Mouse (Mus musculus) urinary bladder, postnatal 36 days (tissue): ENCODE measurements at regions not wholly inside any gene's neighbourhood (a gene's known extent, or its start where the extent isn't known, plus 50 kb on each side); places are given as distances from the start of the nearest gene placed in this dataset.
A peak's percentile ranks its signal among the peaks of the same experiment; 100 is the strongest.

ENCODE experiments used
- DNase-seq, 2 experiments: peaks; one replicate each; pipeline ENCODE4 v3.0.0; 2022; ENCODE audit warnings: low spot score in 2 of 2, mixed read lengths in 1 of 2

DNA sequence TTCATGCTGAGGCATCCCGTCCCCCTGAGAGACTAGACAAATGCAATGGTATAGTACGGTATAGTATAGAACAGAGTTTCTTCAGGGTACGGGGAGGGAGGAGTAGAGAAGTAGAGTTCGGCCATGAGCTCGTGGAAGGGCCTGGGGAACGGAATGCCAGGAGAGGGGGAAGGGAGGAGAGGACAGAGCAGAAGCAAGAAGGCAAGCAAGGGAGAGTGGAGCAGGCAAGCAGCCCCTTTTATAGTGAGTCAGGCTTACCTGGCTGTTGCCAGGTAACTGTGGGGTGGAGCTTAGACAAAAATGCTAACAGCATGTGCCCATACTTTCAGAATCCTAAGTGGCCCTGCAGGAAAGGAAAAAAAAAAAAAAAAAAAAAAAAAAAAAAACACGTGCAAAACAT, 174.7 kb upstream of the Dapk1 start:
- no peak for DNase-seq

DNA sequence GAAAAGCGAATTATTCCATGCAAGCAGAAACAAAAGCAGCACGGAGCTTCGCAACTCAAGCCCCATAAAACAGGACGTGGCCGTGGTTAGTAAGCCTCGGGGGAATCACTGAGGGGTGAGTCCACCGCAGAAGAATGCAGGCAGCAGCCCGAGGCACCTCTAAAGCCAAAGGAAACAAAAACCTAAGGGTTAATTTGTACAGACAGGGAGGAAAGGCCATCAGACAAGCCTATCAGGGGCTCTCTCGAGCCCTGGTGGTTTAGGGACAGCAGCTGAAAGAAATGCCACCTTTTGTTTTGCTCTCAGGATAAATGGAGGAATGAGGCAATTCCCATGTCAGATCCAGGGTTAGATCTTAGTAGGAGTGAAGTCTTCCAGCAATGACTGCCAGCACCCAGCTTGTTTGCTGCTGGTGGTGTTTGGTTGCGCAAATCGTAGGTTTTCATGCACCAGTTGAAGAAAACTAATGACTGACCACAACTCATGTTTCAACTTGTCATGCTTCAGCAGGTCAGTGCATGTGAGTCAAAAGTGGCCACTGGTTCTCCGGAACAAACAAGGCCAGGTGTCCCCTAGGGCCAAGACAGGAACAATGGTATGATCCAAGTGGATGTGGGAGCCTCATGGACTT, 173.9 kb upstream of the Dapk1 start:
- DNase-seq: peak; percentile 49 to 68

DNA sequence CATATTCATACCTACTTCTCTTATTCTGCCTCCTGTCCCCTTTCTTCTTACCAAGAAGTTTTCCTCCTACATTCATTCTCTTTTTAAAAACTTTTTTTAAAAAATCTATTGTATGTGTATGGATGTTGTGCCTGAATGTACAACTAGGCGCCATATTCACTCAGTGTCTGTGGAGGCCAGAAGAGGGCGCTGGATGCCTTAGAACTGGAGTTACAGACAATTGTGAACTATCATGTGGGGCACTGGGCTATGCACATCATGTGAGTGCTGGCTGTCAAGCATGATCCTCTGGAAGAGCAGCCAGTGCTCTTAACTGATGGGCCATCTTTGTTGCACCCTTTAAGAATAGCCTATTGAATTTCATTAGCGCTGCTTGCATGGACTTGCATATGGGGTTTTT, 172.6 kb upstream of the Dapk1 start:
- DNase-seq: no peak

DNA sequence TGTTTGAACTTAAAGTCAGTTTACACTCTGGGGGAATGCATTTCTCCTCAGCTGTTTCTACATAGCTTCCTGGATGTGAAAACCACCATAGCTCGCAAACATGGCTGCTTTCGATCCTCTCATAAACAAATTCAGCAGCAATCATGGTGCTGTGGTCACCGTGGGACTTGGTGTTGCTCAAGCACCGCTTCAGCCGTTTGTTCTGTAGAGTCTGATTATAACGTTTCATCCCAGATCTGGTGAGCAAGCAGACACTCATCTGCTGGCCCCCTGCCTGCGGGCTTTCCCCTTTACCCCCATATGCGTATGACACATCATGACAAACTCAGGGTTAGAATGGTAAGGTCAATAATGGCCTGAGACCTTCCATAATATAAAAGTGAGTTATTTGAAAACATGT, 170.3 kb upstream of the Dapk1 start:
- DNase-seq: no peak

DNA sequence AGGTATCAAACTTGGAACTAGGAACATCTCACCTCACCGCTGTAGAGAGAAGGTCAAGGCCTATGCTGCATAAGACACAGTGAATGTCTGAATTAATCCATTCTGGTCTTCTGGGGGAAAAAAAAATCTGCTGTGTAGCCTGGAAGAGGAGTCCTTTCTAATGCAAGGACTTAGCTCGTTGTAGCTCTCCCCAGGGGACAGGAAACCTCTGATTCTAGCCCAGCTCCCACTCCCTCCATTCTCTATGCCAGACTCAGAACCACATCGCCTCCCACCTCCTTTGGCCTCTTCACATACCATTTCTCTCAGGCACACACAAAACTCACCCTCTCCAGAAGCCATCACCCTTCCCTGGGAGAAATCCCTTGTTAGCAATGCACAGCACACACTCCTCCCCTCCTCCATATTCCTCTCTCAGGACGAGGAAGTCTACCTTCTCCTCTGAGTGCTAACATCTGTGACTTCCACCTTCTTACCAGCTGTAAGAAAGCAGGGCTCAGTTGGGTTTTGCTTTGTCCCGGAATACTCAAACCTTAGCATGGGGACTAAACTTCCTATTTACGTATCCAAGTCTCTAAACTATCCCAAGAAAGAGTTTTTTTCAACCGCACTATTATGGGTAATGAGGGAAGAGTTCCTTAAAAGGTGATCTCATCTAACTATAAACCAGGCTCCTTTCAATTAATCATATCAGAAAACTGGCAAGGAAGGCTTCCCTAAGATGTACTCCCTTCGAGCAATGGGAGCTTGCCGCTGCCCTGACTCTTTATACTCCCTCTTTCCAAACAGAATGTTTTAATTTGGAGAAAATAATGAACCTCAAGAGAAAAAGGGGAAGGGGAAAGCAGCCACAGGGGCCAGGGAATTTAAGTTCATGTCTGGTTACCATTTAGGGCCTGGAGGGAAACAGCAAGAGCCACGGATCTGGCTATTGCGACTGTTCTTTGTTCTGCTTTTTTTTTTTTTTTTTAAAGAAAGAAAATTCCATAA, 167.2 kb upstream of the Dapk1 start:
- no peak for DNase-seq

DNA sequence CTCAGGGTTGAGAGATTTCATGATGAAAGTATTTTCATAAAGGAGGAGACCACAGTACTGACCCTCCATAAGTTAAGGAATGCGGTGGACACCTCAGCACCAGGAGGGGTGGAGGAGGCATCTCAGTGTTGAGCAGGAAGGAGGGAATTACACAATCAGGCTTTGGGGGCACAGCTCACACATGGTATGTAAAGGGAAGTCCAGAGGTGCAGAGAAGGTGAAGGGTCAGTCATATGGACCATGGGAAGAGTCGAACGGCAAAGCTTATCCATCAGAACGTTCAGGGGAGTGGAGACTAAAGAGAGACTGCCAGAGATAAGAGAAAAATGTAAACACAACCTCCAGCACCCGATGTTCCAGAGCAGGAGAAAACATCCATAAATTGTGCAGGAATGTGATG, 166.4 kb upstream of the Dapk1 start:
- no peak for DNase-seq

DNA sequence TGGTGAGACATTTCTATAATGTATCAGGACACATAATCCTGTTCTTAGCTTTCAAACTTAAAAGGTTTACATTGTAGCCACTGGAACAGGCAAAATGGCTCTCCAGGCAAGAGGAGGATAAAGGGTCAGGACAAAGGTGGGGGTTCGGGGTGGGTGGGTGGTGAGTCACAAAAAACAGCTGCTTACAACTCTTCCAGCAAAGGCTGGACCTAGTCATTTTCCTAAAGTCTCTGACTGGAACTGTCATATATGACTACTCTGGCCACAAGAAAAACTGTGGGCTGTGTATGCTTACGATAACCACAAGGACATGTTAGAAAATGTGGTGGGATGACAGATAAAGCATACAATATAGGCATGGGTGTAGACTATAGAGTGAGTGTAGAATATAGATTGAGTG, 163.6 kb upstream of the Dapk1 start:
- no peak for DNase-seq

DNA sequence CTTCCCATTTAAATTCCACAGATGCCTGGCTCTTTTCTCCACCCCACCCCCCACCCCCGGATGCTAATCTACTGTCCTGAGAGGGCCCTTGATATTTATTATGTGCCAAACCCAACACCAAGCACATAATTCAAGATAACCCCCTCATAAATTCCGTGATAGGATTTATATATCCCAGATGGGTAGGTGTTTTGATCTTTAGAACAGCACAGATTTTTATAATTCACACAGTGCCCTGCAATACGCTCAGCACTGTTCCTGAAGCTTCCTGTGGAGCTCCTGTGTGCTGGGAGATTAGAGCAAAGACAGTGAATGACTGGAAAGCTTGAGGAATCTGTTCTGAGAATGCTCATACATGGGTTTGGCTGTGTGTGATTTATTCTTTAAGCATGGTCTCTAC, 161.2 kb upstream of the Dapk1 start:
- DNase-seq: no peak

DNA sequence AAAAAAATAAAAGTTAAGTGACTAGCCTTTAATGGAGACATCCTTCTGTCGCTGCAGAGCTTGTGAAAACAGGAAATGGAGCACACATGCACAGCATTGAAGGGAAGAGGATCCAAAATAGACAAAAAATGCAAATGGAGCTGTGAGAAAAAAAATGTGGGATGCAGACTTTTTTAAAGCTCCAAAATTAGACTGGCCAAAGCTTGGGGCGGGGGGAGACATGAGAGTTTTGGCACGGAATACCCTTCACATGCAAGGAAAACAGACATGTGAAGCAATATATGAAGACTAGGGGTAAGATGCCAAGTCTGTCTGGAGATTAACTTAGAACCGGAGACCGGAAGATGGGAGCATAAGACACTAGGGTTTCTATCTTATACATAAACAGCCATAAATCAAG, 156.6 kb upstream of the Dapk1 start:
- DNase-seq: no peak

DNA sequence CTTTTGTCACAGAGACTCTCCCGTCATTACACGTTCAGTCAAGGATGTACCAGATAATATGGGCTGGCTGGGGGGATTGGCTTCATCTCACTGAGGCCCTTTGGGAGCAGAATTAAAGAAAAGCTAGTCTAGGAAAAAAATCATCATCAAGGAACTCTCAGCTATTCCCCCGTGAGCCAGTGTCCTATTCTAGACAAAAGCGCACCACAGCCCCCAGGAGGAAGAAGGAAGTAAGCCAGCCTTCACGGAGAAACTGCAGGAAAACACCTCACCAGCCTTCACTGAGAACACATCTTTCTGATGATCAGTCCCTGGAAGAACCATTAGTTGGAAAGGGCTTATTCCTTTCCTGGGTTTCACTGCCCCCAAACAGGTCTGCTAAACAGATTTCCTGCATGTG, 154.8 kb upstream of the Dapk1 start:
- DNase-seq: no peak

DNA sequence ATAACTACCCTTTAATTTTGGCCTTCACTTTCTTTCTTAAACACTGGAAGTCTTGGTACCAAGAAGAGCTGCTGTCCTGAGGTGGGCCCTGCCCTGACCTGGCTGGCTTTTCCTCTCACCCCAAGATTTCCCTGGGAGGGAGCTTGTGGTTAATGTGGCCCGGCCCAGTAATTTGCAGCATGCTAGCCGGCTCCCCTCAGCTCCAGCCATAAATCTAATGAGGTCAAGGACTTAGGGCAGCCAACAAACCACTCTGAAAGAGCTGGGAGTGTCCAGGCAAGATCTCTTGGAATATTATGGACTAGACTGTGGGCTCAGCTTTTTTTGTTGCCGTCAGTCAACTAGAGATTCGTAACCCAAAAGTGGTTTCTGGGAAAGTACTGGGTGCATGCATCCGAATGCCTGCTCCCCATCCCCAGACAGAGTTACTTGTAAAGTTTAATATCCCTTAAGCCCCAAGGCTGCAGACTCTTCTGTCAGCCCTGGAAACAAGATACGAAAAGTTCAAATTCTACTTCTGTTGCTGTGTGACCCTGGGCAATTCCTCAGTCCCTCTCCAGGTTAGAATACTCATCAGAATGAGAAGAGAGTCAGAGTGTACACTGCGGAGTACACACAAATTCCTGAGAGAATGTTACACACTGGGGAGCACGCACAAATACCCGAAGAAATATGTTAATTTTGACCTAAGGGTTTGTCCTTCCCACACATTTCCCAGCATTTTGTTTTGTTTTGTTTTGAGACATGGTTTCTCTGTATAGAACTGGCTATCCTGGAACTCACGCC, 150.8 kb upstream of the Dapk1 start:
- DNase-seq: peak in 1 of 2 experiments; percentile 44

DNA sequence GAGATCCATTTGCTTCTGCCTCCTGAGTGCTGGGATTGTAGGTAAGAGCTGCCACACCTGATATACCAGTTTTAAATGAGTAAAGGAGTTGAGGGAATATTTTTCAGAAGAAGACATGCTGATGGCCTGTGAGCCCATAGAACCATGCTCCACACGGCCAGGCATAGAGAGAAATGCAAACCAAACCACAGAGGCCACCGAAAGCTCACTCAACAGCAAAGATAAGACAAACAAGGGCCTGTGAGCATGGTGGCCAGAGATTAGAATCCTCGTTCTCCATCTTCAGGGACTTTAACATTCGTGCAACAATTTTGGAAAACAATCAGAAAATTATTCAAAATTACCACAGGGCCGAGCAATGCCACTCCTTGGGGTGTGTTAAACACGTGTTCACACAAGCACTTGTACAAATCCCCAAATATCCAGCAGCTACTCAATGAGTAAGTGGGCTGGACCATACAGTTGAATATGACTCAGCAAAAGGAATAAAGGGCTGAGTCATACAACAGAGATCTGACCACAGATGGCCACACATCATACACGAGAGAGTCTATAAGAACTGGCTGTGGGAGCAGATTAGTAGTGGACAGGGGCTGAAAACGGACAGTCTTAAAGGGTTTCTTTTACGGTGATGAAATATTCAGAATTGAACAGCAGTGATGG, 147.8 kb upstream of the Dapk1 start:
- no peak for DNase-seq

DNA sequence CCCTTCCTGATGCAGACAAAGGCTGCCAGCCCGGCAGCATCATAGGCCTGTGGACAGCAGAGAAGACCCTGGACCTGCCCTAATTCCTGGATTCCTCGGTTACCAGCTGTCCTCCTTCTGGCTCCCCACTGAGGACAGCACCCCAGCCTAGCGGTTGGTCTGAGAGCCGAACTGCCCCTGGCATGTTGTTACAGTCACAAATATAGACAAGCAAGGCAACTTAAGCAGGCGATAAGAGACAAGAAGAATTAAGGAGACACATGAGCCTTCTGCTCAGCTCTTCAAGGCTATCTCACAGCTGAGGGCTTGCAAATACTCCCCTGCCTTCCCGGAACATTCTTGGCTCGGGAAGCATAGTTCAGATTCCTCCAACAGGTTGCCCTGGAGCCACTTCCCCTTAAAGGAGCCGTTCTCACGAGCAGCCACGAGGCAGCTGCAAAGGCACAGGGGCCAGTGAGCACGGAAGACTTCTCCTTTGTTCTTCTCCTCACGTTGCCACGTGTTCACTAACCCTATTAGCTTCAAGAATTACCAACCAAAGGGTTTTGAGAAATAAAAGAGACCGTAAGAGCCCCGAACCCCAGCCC, 146.6 kb upstream of the Dapk1 start:
- peak in 1 of 2 experiments; percentile 60 for DNase-seq

DNA sequence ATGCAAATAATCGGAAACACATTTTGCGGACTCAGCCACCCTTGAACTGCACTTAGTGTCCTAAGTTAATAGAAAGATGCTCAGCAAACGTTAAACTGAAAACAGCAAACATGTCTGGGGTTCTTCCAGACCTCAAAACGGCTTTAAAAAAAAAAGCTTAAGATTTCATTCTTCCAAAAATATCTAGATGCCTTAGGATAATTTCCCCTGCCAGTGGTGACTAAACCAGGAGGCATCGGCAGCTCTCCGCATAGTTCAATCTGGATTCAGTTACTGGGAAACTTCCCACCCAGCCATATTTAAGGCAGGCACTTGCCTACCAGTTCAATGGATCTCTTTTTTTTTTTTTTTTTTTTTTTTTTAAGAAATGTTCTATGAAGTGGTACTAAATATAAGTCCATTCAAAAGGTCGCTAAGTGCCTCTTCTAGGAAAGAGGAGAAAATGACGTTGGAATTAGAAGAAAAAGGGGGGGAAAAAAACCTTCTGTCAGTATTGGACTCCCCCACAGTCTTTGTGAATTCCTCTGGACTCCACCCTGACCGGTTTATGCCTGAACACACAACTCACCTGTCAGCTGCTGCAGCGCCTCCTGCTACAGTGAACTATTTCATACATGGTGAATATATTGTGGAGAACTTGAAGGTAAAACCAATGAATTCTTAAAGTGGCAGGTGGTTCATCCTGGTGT, 145.7 kb upstream of the Dapk1 start:
- no peak for DNase-seq

DNA sequence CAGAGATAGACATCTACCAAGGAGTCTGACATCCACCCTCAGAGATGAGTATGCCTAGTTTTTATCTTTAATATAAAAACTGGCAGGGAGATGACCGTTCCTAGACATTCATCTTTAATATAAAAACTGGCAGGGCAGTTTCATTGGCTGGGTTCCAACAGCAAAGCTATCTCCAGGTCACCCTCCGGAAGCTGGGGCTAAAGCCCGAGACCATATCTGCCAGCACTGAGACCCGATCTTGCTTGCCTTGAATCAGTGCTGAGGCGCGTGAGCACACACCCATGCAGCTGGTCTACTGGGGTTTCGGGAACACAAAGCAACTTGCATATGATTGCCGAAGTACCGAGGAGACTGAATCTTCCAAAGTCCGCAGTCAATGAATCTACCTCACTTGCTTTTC, 144.5 kb upstream of the Dapk1 start:
- DNase-seq: no peak

DNA sequence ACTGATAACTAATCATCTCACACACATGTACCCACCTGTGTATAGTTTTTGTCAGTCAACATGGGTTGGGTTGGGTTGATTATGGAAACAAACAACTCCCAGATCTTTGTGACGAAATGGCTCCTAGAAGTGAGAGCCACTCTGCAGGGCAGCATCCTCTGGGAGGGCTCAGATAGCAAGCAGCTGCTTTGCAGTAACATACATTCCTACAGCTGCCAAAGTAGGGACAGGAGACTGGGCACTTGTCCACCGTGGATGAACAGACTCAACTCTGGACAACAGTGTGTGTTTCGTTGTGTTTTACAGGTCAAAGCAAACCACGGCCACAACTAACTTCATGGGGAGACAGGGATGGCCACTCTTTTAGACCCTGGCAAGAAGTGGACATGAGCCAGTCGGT, 142.7 kb upstream of the Dapk1 start:
- no peak for DNase-seq

DNA sequence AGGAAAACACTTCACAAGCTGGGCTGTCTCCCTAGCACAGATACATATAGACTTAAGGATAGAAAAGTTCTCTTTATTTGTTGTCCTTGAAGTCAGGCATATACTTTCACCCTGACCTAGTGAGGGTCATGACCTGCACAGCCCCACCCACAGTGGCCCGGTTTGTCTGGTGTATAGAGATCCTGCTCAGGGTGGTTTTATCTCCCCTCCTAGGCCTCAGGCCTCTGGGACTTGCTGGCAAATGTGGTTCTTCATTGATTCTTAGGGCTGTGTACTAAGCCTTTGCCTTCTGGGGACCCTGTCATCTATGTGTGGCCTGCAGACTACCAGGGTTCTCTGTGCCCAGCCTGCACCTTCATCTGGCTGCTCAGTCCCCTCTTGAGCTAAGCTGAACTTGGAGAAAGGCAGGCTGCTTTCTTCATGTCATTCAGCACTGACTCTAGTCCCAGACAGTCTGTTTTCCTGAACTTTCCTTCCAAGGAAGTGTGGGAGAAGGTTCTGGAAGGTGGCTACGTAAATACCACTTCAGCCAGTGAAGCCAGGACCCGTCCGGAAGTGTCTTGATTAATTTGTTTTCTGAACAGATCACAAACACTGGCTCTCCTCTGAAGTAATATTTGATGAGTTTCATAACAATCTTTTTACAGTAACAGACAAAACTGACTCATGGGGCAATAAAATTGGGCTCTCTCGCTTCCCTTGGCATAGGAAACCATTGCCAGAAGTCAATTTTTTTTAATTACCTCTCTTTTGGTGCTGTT, 135.0 kb upstream of the Dapk1 start:
- no peak for DNase-seq

DNA sequence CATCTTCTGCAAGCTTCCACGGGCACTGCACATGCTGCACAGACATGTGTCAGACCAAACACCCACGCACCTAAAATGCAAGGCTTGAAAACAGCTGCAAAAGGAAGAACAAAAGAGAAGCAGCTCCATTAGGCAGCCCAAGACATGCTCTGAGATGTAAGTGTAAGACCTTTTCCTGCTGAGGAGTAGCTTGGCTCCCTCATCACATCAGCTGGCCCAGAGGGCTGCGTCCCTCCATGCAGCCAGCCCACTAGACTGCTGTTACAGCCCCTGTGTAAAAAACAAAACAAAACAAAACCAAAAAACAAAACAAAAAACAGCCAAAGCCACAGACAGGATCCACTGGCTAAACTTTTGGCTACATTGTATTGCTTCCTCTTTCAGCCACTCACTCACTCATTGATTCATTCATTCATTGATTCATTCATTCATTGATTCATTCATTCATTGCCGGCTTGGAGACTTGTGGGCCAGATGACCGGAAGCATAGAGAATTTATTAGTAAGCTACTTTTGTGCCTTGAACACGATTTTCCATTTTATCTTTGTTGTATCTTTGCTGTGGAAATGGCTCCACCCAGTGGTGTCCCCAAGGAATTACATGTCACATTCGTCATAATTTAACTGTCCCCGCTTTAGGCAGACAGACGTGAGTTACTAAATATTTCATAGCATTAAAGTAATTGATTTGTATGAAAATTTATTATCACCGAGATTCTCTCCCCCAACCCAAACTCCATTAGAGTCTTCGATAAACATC, 133.7 kb upstream of the Dapk1 start:
- DNase-seq: peak; percentile 52 to 67
